Mouse (Mus musculus): Measurements from ENCODE around the gene Crybg2. TPM values are rescaled to one million over a fixed set of nuclear protein-coding genes. Genes with fewer than 3 reads are reported as not detected.

The Crybg2 gene
- total and polyA plus RNA-seq, 3 experiments = 0.65 to 2.3 TPM; not detected in 1

DNA sequence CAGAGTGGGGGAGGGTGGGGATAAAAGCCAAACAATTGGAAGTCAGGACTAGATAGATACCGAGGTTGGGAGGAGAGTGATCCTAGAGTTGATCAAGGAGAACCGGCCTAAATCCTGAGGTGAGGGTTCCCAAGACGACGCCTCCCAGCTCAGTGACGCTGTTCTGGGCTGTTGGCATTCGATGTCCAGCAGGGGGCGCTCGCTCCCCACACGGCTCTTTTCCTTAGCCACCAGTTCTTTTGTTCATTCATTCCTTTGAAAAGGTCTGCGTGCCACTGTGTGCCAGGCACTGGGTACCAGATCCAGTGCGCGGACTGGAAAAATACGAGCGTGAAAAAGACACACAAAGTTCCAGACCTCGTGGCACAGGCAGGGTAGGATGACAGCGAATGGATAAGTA is 24.7 kb upstream of the Crybg2 start:
- H3K27ac ChIP-seq (ENCODE audit: control insufficient read depth, low read depth, low read length) = no peak overlapping the region
- H3K9me3 ChIP-seq (replicated peaks; ENCODE audit: insufficient read depth, low read length) = no peaks in the 10 kb centered on the region
- DNase-seq (ENCODE audit: low read depth, low spot score) = peak; percentile 68
- no peaks in the 10 kb centered on the region for H3K4me1 ChIP-seq (ENCODE audit: control insufficient read depth in 1 of 2, insufficient read depth in 2 of 2, low read length in 2 of 2)
- H3K79me2 ChIP-seq (ENCODE audit: control insufficient read depth, insufficient read depth, low read length, poor library complexity) = no peaks in the 10 kb centered on the region
- H3K4me3 ChIP-seq (ENCODE audit: control insufficient read depth in 1 of 2, insufficient read depth in 1 of 2, low read depth in 2 of 2, low read length in 2 of 2) = no peak overlapping the region
- H3K9ac ChIP-seq (ENCODE audit: control insufficient read depth, low read depth, low read length, poor library complexity, severe bottlenecking) = no peak overlapping the region
- H3K36me3 ChIP-seq (ENCODE audit: control insufficient read depth in 1 of 2, insufficient read depth in 2 of 2, low read length in 2 of 2) = no peaks in the 10 kb centered on the region
- TF ChIP-seq CTCF (IDR thresholded peaks at IDR 0.05 in 2 of 3, conservative IDR thresholded peaks at IDR 0.05 in 1 of 3; ENCODE audit: control insufficient read depth in 1 of 3, insufficient read depth in 1 of 3, low read depth in 2 of 3, low read length in 3 of 3, poor library complexity in 1 of 3, severe bottlenecking in 1 of 3) (peak; percentile 92 to 98 (median 96)), USF2 (IDR thresholded peaks at IDR 0.05; ENCODE audit: borderline replicate concordance in 1 of 2, insufficient read depth in 1 of 2, low read depth in 1 of 2, low read length in 2 of 2) (no peak), MYC (IDR thresholded peaks at IDR 0.05; ENCODE audit: low read depth, low read length) (no peak), RAD21 (IDR thresholded peaks at IDR 0.05; ENCODE audit: low read depth, low read length) (peak; percentile 93), POLR2AphosphoS2 (IDR thresholded peaks at IDR 0.05; ENCODE audit: low read length) (no peak), MAZ (IDR thresholded peaks at IDR 0.05; ENCODE audit: low read depth, low read length) (no peak), ZC3H11A (IDR thresholded peaks at IDR 0.05; ENCODE audit: low read depth, low read length) (peak; percentile 91), ZMIZ1 (IDR thresholded peaks at IDR 0.05; ENCODE audit: low read depth, low read length) (no peak), E2F4 (IDR thresholded peaks at IDR 0.05; ENCODE audit: borderline replicate concordance, low read depth, low read length) (no peak), SMC3 (IDR thresholded peaks at IDR 0.05; ENCODE audit: low read depth, low read length) (peak; percentile 90), SIN3A (IDR thresholded peaks at IDR 0.05; ENCODE audit: low read length) (peak; percentile 39; the same call in 1 of the 2 replicates)
- H3K27me3 ChIP-seq (ENCODE audit: control insufficient read depth in 1 of 2, insufficient read depth in 2 of 2, low read length in 2 of 2) = peaks cover 0 to 2% of the 10 kb centered on the region in 2 experiments; a peak in 3 of 4 replicates

GRCm38 (mm10) chr4:134041317-134042123 is 19.1 kb upstream of the Crybg2 start:
- H3K27ac ChIP-seq (ENCODE audit: control insufficient read depth, low read depth, low read length) = no peak overlapping the region
- no peak overlapping the region for H3K4me3 ChIP-seq (ENCODE audit: control insufficient read depth in 1 of 2, insufficient read depth in 1 of 2, low read depth in 2 of 2, low read length in 2 of 2)
- no peaks in the 10 kb centered on the region; a peak in 1 of 4 replicates for H3K27me3 ChIP-seq (ENCODE audit: control insufficient read depth in 1 of 2, insufficient read depth in 2 of 2, low read length in 2 of 2)
- no peak overlapping the region for H3K9ac ChIP-seq (ENCODE audit: control insufficient read depth, low read depth, low read length, poor library complexity, severe bottlenecking)
- no peaks in the 10 kb centered on the region for H3K9me3 ChIP-seq (replicated peaks; ENCODE audit: insufficient read depth, low read length)
- DNase-seq (ENCODE audit: low read depth, low spot score) = peak; percentile 81
- H3K79me2 ChIP-seq (ENCODE audit: control insufficient read depth, insufficient read depth, low read length, poor library complexity) = no peaks in the 10 kb centered on the region
- TF ChIP-seq USF1 (IDR thresholded peaks at IDR 0.05; ENCODE audit: low read depth, low read length) = peak; percentile 35; the same call in 1 of the 2 replicates
- peak; percentile 75 for TF ChIP-seq RCOR1 (IDR thresholded peaks at IDR 0.05; ENCODE audit: low read depth, low read length)
- TF ChIP-seq BHLHE40 (IDR thresholded peaks at IDR 0.05; ENCODE audit: borderline replicate concordance, low read depth, low read length) = peak; percentile 43; the same call in 1 of the 2 replicates
- no peak for TF ChIP-seq JUND (IDR thresholded peaks at IDR 0.05; ENCODE audit: low read depth, low read length)
- peak; percentile 92 for TF ChIP-seq TBP (IDR thresholded peaks at IDR 0.05; ENCODE audit: low read depth, low read length)
- TF ChIP-seq ETS1 (IDR thresholded peaks at IDR 0.05; ENCODE audit: low read depth, low read length) = peak; percentile 63
- TF ChIP-seq MEF2A (IDR thresholded peaks at IDR 0.05; ENCODE audit: extremely low read depth, insufficient replicate concordance, low read depth, low read length, poor library complexity, severe bottlenecking) = no peak
- H3K36me3 ChIP-seq (ENCODE audit: control insufficient read depth in 1 of 2, insufficient read depth in 2 of 2, low read length in 2 of 2) = no peaks in the 10 kb centered on the region
- H3K4me1 ChIP-seq (ENCODE audit: control insufficient read depth in 1 of 2, insufficient read depth in 2 of 2, low read length in 2 of 2) = no peaks in the 10 kb centered on the region

All from MEL (cell line).